Mouse (Mus musculus) G1E (cell line): ENCODE data around the gene E330009J07Rik.

Experiments used
- CTCF ChIP-seq: IDR thresholded peaks from 2 replicates; pipeline ENCODE4 v1.5.1; 2012; ENCODE audit warnings: low read depth, low read length, inconsistent platforms, mixed read lengths
- GATA1 ChIP-seq: IDR thresholded peaks from 2 replicates; pipeline ENCODE4 v1.6.1; 2012; ENCODE audit warnings: borderline replicate concordance, low read length, inconsistent platforms, mixed read lengths
- GATA2 ChIP-seq: IDR thresholded peaks from 2 replicates; pipeline ENCODE4 v1.6.1; 2012; ENCODE audit warnings: low read depth, low read length, inconsistent platforms, borderline replicate concordance
- TAL1 ChIP-seq: conservative IDR thresholded peaks from 2 replicates; pipeline ENCODE4 v1.6.1; 2012; ENCODE audit warnings: low read depth, low read length, inconsistent platforms, mixed read lengths

- TF ChIP-seq CTCF (no peak), GATA1 (no peak), TAL1 (no peak), GATA2 (no peak)
Observed at GRCm38 (mm10) chr6:40471720-40472010, 35.7 kb upstream of the E330009J07Rik start.
